Mouse (Mus musculus): ENCODE measurements around the gene Tbc1d4. TPM values are rescaled to one million over a fixed set of nuclear protein-coding genes. Genes with fewer than 3 reads are reported as not detected.

Tbc1d4 gene
- polyA plus RNA-seq (2012; rRNA removed; ENCODE audit: low replicate concordance), result 0.64 and 2.5 TPM in 2 replicates

GRCm38 (mm10) chr14:101608519-101609368 lies at the start of gene Tbc1d4:
Gene Tbc1d4 (minus strand): TSS chr14:101609191.

DNA sequence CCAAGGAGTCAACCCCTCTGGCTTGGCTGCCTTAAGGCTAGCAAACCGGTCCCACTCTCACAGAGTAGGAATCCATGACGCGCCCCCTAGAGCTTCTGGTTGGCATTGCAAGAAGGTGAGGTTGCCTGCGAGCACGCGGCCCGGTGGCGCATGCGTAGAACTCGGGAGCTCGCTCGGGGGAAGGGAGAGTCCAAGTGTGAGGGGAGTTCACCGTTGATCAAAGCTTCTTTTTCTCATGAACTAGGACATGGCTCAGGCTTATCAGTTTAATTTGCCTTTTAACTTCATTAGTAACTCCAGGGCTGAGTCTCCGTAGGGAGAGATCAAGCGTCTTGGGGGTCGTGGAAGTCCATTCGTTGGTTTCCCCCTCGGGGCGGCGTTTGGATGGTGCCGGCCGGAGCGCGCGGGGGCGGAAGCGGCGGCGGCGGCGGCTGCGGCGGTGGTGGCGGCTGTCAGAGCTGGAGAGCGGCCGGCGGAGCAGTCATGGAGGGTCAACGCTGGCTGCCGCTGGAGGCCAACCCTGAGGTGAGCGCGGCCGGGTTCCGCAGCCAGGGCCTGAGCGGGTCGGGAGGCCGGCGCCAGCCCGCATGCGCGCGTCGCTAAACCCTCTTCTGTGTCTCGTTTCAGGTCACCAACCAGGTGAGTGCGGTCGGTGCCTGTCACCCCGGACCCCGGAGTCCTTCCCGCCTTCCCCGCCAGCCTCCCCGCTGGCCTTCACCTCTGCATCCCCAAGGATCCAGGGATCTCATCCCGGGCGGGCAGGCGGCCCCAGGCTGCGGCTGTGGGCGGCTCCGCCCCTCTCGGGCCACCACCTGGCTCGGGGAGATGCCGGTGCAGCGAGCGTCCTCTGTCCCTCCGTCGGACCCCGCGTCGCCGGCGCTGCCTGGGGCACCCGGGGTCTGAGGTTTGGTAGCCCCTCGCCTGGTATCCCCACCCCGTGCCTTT lies 44.9 kb upstream of the Tbc1d4 start, which contains the start of gene Uchl3:
TSS of gene Uchl3 (plus strand) at position 387 of the 945 bp plus-strand sequence.

GRCm38 (mm10) chr14:101640153-101640843 lies 31.3 kb upstream of the Tbc1d4 start, which contains the start of gene Commd6:
Gene Commd6 (minus strand): TSS chr14:101640686.

Other genes with a start within 250 kb of the Tbc1d4 start
- gene Commd6, start 31.5 kb upstream of the Tbc1d4 start, polyA plus RNA-seq (2012; rRNA removed; ENCODE audit: low replicate concordance), result 11.2 and 11.3 TPM in 2 replicates
- 2.6 and 4.2 TPM in 2 replicates for gene Uchl3, start 44.8 kb upstream of the Tbc1d4 start, polyA plus RNA-seq (2012; rRNA removed; ENCODE audit: low replicate concordance)
- 0.51 and 2.2 TPM in 2 replicates for gene Gm9922, start 120.6 kb upstream of the Tbc1d4 start, polyA plus RNA-seq (2012; rRNA removed; ENCODE audit: low replicate concordance)
- 102 and 159 TPM in 2 replicates for gene Lmo7, start 120.8 kb upstream of the Tbc1d4 start, polyA plus RNA-seq (2012; rRNA removed; ENCODE audit: low replicate concordance)